Mouse (Mus musculus) G1E (cell line): Measurements from ENCODE around the gene Camk2g.

Experiments used
- CTCF ChIP-seq: IDR thresholded peaks from 2 replicates; pipeline ENCODE4 v1.5.1; 2012; ENCODE audit warnings: low read depth, low read length, inconsistent platforms, mixed read lengths
- GATA1 ChIP-seq: IDR thresholded peaks from 2 replicates; pipeline ENCODE4 v1.6.1; 2012; ENCODE audit warnings: borderline replicate concordance, low read length, inconsistent platforms, mixed read lengths
- GATA2 ChIP-seq: IDR thresholded peaks from 2 replicates; pipeline ENCODE4 v1.6.1; 2012; ENCODE audit warnings: low read depth, low read length, inconsistent platforms, borderline replicate concordance
- POLR2AphosphoS5 ChIP-seq: IDR thresholded peaks from 2 replicates; pipeline ENCODE4 v1.6.1; 2012; ENCODE audit warnings: low read depth, low read length, inconsistent platforms; ENCODE audit not compliant: insufficient replicate concordance
- TAL1 ChIP-seq: conservative IDR thresholded peaks from 2 replicates; pipeline ENCODE4 v1.6.1; 2012; ENCODE audit warnings: low read depth, low read length, inconsistent platforms, mixed read lengths

GRCm38 (mm10) chr14:20811236-20811635 is 17.3 kb upstream of the Camk2g start:
- TF ChIP-seq CTCF (no peak), POLR2AphosphoS5 (no peak), TAL1 (no peak), GATA1 (no peak), GATA2 (no peak)
